Mouse (Mus musculus): ENCODE measurements around the gene Sdk1. TPM values are rescaled to one million over a fixed set of nuclear protein-coding genes. Genes with fewer than 3 reads are reported as not detected.
A peak's percentile ranks its signal among the peaks of the same experiment; 100 is the strongest.

The Sdk1 gene
- polyA plus RNA-seq, 1 experiment: not detected

- no peaks in the 10 kb centered on the region for H3K36me3 ChIP-seq (replicated peaks; ENCODE audit: low read length)
- H3K9me3 ChIP-seq: peaks cover 44% of the 10 kb centered on the region
- no peaks in the 10 kb centered on the region for H3K27me3 ChIP-seq (replicated peaks)
- no peak overlapping the region for H3K4me3 ChIP-seq (replicated peaks)
- TF ChIP-seq GATA1 (IDR thresholded peaks at IDR 0.05; ENCODE audit: borderline replicate concordance, low read length): no peak
- no peak for TF ChIP-seq FLI1 (IDR thresholded peaks at IDR 0.05; ENCODE audit: low read length)
- no peaks in the 10 kb centered on the region for H3K4me1 ChIP-seq
These were observed 743.0 kb downstream of the Sdk1 start for GRCm38 (mm10) chr5:141984322-141984721.

DNA sequence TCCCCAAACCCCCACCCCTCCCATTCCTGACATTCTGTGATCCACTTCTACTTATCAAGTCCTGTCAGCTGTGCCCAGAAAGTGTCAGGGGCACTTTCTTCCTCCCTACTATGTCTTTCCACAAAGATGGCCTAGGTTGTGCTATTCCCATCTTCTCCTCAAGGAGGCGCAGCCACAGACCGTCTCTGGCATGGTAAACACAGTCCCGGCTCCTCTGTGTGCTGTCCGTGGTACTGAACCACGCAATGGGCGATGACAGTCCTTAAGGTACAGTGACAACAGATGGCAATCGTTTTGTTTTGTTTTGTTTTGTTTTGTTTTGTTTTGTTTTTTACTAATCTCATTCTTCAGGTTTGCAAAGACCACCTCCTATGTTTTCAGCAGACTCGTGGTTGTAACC, 743.7 kb downstream of the Sdk1 start:
- Histone ChIP-seq H3K36me3 (replicated peaks; ENCODE audit: low read length) (no peaks in the 10 kb centered on the region), H3K9me3 (peaks cover 44% of the 10 kb centered on the region), H3K4me3 (replicated peaks) (no peak overlapping the region), H3K27me3 (replicated peaks) (no peaks in the 10 kb centered on the region), H3K4me1 (no peaks in the 10 kb centered on the region)
- TF ChIP-seq GATA1 (IDR thresholded peaks at IDR 0.05; ENCODE audit: borderline replicate concordance, low read length): no peak
- TF ChIP-seq FLI1 (IDR thresholded peaks at IDR 0.05; ENCODE audit: low read length): no peak

DNA sequence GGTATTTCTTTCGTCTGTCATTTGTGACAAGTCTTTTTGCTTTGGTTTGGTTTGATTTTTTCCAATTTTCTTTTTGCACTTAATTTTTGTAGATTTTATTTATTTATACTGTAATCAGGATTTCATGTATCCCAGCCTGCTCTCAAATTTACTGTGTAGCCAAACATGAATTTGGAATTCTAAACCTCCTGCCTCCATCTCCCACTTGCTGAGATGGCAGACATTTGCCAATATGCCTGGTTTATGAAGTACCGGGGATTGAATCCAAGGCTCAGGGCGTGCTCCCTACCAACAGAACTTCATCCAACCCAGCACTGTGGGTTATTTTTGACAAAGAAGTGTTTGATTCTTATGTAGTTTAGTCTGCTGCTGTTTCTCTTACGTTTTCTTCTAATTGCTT, 744.3 kb downstream of the Sdk1 start:
- TF ChIP-seq FLI1 (IDR thresholded peaks at IDR 0.05; ENCODE audit: low read length) (no peak), GATA1 (IDR thresholded peaks at IDR 0.05; ENCODE audit: borderline replicate concordance, low read length) (no peak)
- no peaks in the 10 kb centered on the region for H3K36me3 ChIP-seq (replicated peaks; ENCODE audit: low read length)
- peaks cover 44% of the 10 kb centered on the region for H3K9me3 ChIP-seq
- no peak overlapping the region for H3K4me3 ChIP-seq (replicated peaks)
- no peaks in the 10 kb centered on the region for H3K4me1 ChIP-seq
- no peaks in the 10 kb centered on the region for H3K27me3 ChIP-seq (replicated peaks)

GRCm38 (mm10) chr5:141987287-141987799, 746.1 kb downstream of the Sdk1 start:
- TF ChIP-seq FLI1 (IDR thresholded peaks at IDR 0.05; ENCODE audit: low read length) (no peak), GATA1 (IDR thresholded peaks at IDR 0.05; ENCODE audit: borderline replicate concordance, low read length) (no peak)
- H3K4me3 ChIP-seq (replicated peaks): no peak overlapping the region
- no peaks in the 10 kb centered on the region for H3K36me3 ChIP-seq (replicated peaks; ENCODE audit: low read length)
- H3K9me3 ChIP-seq: peaks cover 44% of the 10 kb centered on the region
- no peaks in the 10 kb centered on the region for H3K27me3 ChIP-seq (replicated peaks)
- no peaks in the 10 kb centered on the region for H3K4me1 ChIP-seq

- no peaks in the 10 kb centered on the region for H3K36me3 ChIP-seq (replicated peaks; ENCODE audit: low read length)
- no peak for TF ChIP-seq GATA1 (IDR thresholded peaks at IDR 0.05; ENCODE audit: borderline replicate concordance, low read length)
- TF ChIP-seq FLI1 (IDR thresholded peaks at IDR 0.05; ENCODE audit: low read length): no peak
- no peaks in the 10 kb centered on the region for H3K4me1 ChIP-seq
- H3K27me3 ChIP-seq (replicated peaks): no peaks in the 10 kb centered on the region
- peaks cover 50% of the 10 kb centered on the region for H3K9me3 ChIP-seq
- H3K4me3 ChIP-seq (replicated peaks): no peak overlapping the region
These were observed 747.4 kb downstream of the Sdk1 start for GRCm38 (mm10) chr5:141988685-141989084.

- no peak for TF ChIP-seq FLI1 (IDR thresholded peaks at IDR 0.05; ENCODE audit: low read length)
- TF ChIP-seq GATA1 (IDR thresholded peaks at IDR 0.05; ENCODE audit: borderline replicate concordance, low read length): no peak
- H3K27me3 ChIP-seq (replicated peaks): no peaks in the 10 kb centered on the region
- peaks cover 89% of the 10 kb centered on the region for H3K9me3 ChIP-seq
- H3K4me3 ChIP-seq (replicated peaks): no peak overlapping the region
- H3K4me1 ChIP-seq: no peaks in the 10 kb centered on the region
- no peaks in the 10 kb centered on the region for H3K36me3 ChIP-seq (replicated peaks; ENCODE audit: low read length)
These were observed 752.9 kb downstream of the Sdk1 start for GRCm38 (mm10) chr5:141994192-141994591.

DNA sequence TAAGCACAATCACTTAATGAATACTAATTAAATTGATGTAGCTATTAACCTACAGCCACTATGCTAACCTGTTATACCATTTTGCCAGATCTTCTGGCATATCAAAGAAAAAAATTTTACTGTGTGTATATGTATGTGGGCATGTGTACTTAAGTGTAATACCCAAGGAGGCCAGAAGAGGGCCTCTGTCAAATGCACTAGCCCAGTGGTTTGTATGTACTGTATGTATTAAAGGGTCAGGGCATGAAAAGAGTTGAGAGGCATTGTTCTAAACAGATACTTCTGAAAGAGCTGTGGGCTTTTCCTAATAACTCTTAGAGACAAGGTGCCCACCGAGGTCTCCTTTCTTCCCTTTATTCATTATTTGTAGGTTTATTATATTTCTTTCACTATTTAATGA, 759.0 kb downstream of the Sdk1 start:
- H3K36me3 ChIP-seq (replicated peaks; ENCODE audit: low read length): no peaks in the 10 kb centered on the region
- TF ChIP-seq FLI1 (IDR thresholded peaks at IDR 0.05; ENCODE audit: low read length): no peak
- no peak for TF ChIP-seq GATA1 (IDR thresholded peaks at IDR 0.05; ENCODE audit: borderline replicate concordance, low read length)

DNA sequence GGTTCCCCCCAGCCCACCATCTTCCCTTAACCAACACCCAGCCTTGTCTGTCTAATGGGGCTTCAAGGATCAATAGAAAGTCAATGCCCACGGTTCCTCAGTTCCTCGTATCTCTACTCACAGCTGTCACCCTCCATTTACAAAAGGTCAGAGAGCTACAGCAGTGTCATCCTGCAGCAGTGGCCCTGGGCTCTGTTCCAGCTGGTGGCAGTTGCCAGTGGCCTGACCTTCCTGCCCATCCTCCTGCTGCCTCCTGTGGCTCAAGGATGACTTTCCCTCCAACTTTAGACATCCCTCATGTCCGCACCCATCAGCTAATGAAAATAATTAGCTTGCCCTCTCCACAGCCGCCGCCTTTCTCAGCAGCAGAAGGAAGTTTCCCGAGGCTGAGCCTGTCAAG, 759.8 kb downstream of the Sdk1 start:
- no peak for TF ChIP-seq FLI1 (IDR thresholded peaks at IDR 0.05; ENCODE audit: low read length)
- no peak for TF ChIP-seq GATA1 (IDR thresholded peaks at IDR 0.05; ENCODE audit: borderline replicate concordance, low read length)
- H3K9me3 ChIP-seq: peaks cover 93% of the 10 kb centered on the region
- H3K36me3 ChIP-seq (replicated peaks; ENCODE audit: low read length): no peaks in the 10 kb centered on the region
- peak overlapping the region; percentile 50 for H3K4me3 ChIP-seq (replicated peaks)
- H3K27me3 ChIP-seq (replicated peaks): no peaks in the 10 kb centered on the region
- no peaks in the 10 kb centered on the region for H3K4me1 ChIP-seq

More for the DNA sequence above, 759.0 kb downstream of the Sdk1 start:
- Histone ChIP-seq H3K27me3 (replicated peaks) (no peaks in the 10 kb centered on the region), H3K9me3 (peaks cover 93% of the 10 kb centered on the region), H3K4me1 (no peaks in the 10 kb centered on the region), H3K4me3 (replicated peaks) (no peak overlapping the region)

DNA sequence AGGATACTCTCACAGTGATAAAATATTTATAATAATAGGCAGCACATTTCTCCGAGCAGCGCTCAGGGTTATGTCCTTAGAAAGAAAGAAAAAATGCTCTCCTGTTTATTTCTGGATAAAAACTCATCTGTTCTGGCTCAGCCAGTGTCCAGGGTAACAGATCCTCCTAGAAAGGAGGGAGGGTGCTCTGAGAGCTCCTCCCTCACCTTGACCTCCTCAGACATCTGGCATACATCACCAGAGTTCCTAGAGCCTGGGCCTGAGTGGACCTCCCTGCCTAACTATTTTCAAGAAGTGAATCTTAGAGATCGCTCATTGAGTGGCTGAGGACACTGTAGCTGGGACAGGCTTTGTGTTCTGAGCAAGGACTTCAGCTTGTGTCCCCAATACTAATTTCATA, 760.7 kb downstream of the Sdk1 start:
- H3K27me3 ChIP-seq (replicated peaks): no peaks in the 10 kb centered on the region
- no peak for TF ChIP-seq GATA1 (IDR thresholded peaks at IDR 0.05; ENCODE audit: borderline replicate concordance, low read length)
- no peak for TF ChIP-seq FLI1 (IDR thresholded peaks at IDR 0.05; ENCODE audit: low read length)
- peaks cover 93% of the 10 kb centered on the region for H3K9me3 ChIP-seq
- no peaks in the 10 kb centered on the region for H3K4me1 ChIP-seq
- no peaks in the 10 kb centered on the region for H3K36me3 ChIP-seq (replicated peaks; ENCODE audit: low read length)
- no peak overlapping the region for H3K4me3 ChIP-seq (replicated peaks)

DNA sequence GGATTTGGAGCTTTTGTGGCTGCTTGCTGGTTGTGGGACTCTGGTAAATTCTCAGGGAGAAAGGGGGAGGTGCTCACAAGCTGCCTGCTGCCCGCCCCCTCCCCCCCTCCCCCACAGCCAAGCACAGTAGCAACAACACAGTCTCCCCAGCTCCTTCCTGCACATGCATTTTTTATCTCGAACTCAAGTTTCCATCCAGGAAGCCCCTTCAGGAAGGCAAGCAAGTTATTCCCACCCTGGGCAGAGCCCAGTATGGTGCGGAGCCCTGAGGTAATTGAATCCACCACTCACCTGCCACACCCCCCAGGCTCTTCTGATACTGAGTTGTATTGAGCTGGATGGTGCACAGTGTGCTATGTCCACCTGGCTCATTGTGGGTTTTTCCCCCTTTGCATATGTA, 768.9 kb downstream of the Sdk1 start:
- no peak for TF ChIP-seq FLI1 (IDR thresholded peaks at IDR 0.05; ENCODE audit: low read length)
- TF ChIP-seq GATA1 (IDR thresholded peaks at IDR 0.05; ENCODE audit: borderline replicate concordance, low read length): no peak
- H3K9me3 ChIP-seq: peaks cover 81% of the 10 kb centered on the region

DNA sequence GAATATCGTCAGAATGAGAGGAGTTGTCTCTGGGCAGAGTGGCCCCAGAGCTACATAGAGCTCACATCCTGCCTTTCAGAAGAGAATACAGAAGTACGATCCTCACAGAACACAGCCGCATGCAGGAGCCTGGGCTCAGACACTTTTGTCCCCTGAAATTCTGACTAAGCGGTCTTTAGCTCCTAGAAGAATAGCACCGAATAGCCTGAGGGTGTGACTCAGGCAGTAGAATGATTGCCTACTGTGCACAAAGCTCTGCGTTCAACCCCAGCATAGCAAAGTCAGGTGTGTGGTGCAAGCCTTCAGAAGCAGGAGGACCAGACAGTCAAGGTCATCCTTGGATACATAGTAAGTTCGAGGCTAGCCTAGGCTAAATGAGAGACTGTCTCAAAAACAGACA, 775.7 kb downstream of the Sdk1 start:
- Histone ChIP-seq H3K4me3 (replicated peaks) (no peak overlapping the region), H3K27me3 (replicated peaks) (no peaks in the 10 kb centered on the region), H3K9me3 (peaks cover 81% of the 10 kb centered on the region), H3K36me3 (replicated peaks; ENCODE audit: low read length) (no peaks in the 10 kb centered on the region), H3K4me1 (no peaks in the 10 kb centered on the region)
- TF ChIP-seq GATA1 (IDR thresholded peaks at IDR 0.05; ENCODE audit: borderline replicate concordance, low read length) (no peak), FLI1 (IDR thresholded peaks at IDR 0.05; ENCODE audit: low read length) (no peak)

More for the DNA sequence above, 768.9 kb downstream of the Sdk1 start:
- H3K27me3 ChIP-seq (replicated peaks): no peaks in the 10 kb centered on the region
- no peaks in the 10 kb centered on the region for H3K4me1 ChIP-seq
- no peak overlapping the region for H3K4me3 ChIP-seq (replicated peaks)
- no peaks in the 10 kb centered on the region for H3K36me3 ChIP-seq (replicated peaks; ENCODE audit: low read length)

All from megakaryocyte, embryonic 14.5 days (primary cell).